Mouse (Mus musculus) fat pad, adult 2 months (tissue): ENCODE data around the gene Olfr180.

Experiments used
- DNase-seq: peaks from one replicate; pipeline ENCODE4 v3.0.0-alpha.2; 2011; ENCODE audit warnings: low read depth, low spot score; ENCODE audit errors: extremely low read depth

Gene Olfr180

DNA sequence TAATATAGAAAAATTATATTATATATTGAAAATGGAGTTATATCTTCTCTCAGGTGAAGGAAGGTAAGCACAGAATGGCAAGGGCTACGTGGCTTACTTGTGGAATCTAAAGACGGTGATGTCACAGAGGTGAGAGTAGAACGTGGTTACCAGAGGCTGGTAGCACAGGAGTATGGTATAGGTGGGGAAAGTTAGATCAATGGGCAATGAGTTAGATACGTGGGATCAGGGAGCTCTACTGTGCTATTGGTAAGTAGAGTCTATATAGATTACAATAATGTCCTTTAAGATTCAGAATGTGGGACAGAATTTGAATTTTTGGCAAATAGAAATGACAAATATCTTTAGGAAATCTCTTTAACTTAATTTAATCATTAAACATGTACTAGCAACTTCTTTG, at the start of gene Olfr180:
Gene Olfr180, minus strand, starts transcription at position 101 of the 400 bp plus-strand sequence.
- no peak for DNase-seq

GRCm38 (mm10) chr16:58928655-58929054, 537 bp downstream of the Olfr180 start, which contains the start of gene Olfr181:
Gene Olfr181, minus strand, starts transcription at chr16:58928755.
- no peak for DNase-seq

- no peak for DNase-seq
These were observed 37.2 kb downstream of the Olfr180 start, which contains the start of gene Olfr178 for GRCm38 (mm10) chr16:58891963-58892362. Gene Olfr178, minus strand, starts transcription at chr16:58892063.

- DNase-seq: no peak
These were observed 44.8 kb downstream of the Olfr180 start for GRCm38 (mm10) chr16:58884416-58884815.

DNA sequence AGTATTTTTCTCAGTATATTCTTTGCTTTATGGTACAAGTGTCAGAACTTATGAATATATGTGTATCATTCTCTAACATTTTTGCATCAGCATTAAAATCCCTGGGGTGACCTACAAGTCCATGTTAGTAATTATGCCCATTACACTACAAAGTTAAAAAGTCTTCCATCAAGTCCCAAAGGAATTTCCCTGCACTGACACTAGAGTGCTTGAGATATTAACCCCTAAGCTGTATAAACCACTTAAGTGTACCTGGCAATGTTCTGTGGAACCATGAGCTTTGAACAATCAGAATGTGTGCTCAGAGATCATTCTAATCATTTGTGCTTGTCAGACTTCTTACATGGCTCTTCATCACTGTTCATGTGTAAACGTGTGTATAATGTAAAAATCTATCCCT, 54.5 kb downstream of the Olfr180 start, which contains the start of gene Olfr177:
Gene Olfr177, minus strand, starts transcription at position 101 of the 400 bp plus-strand sequence.
- DNase-seq: no peak
